Mouse (Mus musculus) pancreas, adult 10 weeks (tissue): Measurements from ENCODE around the gene Gm9508. TPM values are rescaled to one million over a fixed set of nuclear protein-coding genes. Genes with fewer than 3 reads are reported as not detected.

Experiments
- polyA plus RNA-seq: library from polyadenylated mRNA; stranded (reverse); fragments of 350-450 nt; fragmentation: Illumina TruSeq; extraction: RNeasy Lipid Tissue Mini Kit (QIAGEN cat#74804); gene quantifications from one replicate; pipeline ENCODE4 v1.2.3, GENCODE M21; 2015; ENCODE audit warnings: low read depth, low replicate concordance; ENCODE audit not compliant: insufficient read depth

Gene Gm9508
- not detected for polyA plus RNA-seq

GRCm38 (mm10) chr10:77697133-77697532, at the start of gene Gm9508:
Gene Gm9508, minus strand, starts transcription at chr10:77697233.

GRCm38 (mm10) chr10:77741924-77742688, 45.1 kb upstream of the Gm9508 start, which contains the start of gene Gm18596:
Gene Gm18596, minus strand, starts transcription at chr10:77742638.

GRCm38 (mm10) chr10:77726186-77726585, 29.2 kb upstream of the Gm9508 start, which contains the start of gene Gm10100:
Gene Gm10100, plus strand, starts transcription at chr10:77726486.

GRCm38 (mm10) chr10:77720299-77720698, 23.3 kb upstream of the Gm9508 start, which contains the start of gene Krtap12-1:
Gene Krtap12-1, plus strand, starts transcription at chr10:77720599.

GRCm38 (mm10) chr10:77715507-77715906, 18.5 kb upstream of the Gm9508 start, which contains the start of gene Gm10142:
Gene Gm10142, plus strand, starts transcription at chr10:77715807.

GRCm38 (mm10) chr10:77711157-77711556, 14.1 kb upstream of the Gm9508 start, which contains the start of gene Gm10024:
Gene Gm10024, plus strand, starts transcription at chr10:77711457.

GRCm38 (mm10) chr10:77706326-77706725, 9.3 kb upstream of the Gm9508 start, which contains the start of gene Gm10272:
Gene Gm10272, plus strand, starts transcription at chr10:77706626.

GRCm38 (mm10) chr10:77690356-77690807, 6.7 kb downstream of the Gm9508 start, which contains the start of gene Gm19402:
Gene Gm19402, minus strand, starts transcription at chr10:77690757.

GRCm38 (mm10) chr10:77685895-77686664, 11.0 kb downstream of the Gm9508 start, which contains the start of gene Tspear:
Gene Tspear, plus strand, starts transcription at chr10:77686569.

Other genes with a start within 250 kb of the Gm9508 start
- gene Fam207a, start 181.4 kb downstream of the Gm9508 start, polyA plus RNA-seq, result 5.0 TPM
- 2.8 TPM for gene Itgb2, start 167.0 kb downstream of the Gm9508 start, polyA plus RNA-seq
- 43.2 TPM for gene Pttg1ip, start 115.5 kb downstream of the Gm9508 start, polyA plus RNA-seq
- gene Sumo3, start 91.1 kb downstream of the Gm9508 start, polyA plus RNA-seq, result 25.0 TPM
- gene Gm49325, start 91.0 kb downstream of the Gm9508 start, polyA plus RNA-seq, result not detected
- 14.4 TPM for gene Ube2g2, start 75.0 kb downstream of the Gm9508 start, polyA plus RNA-seq
- gene Tspear, start 10.7 kb downstream of the Gm9508 start, polyA plus RNA-seq, result not detected
- gene Gm19402, start 6.5 kb downstream of the Gm9508 start, polyA plus RNA-seq, result not detected
- not detected for gene Gm10272, start 9.4 kb upstream of the Gm9508 start, polyA plus RNA-seq
- gene Gm10024, start 14.2 kb upstream of the Gm9508 start, polyA plus RNA-seq, result not detected
- not detected for gene Gm10142, start 18.6 kb upstream of the Gm9508 start, polyA plus RNA-seq
- not detected for gene Krtap12-1, start 23.4 kb upstream of the Gm9508 start, polyA plus RNA-seq
- not detected for gene Gm10100, start 29.3 kb upstream of the Gm9508 start, polyA plus RNA-seq
- gene Gm18596, start 45.4 kb upstream of the Gm9508 start, polyA plus RNA-seq, result not detected
- gene Gm9736, start 54.1 kb upstream of the Gm9508 start, polyA plus RNA-seq, result not detected
- not detected for gene Gm3233, start 62.4 kb upstream of the Gm9508 start, polyA plus RNA-seq
- gene Gm3238, start 74.1 kb upstream of the Gm9508 start, polyA plus RNA-seq, result not detected
- not detected for gene Gm7138, start 79.7 kb upstream of the Gm9508 start, polyA plus RNA-seq
- gene Gm3250, start 85.3 kb upstream of the Gm9508 start, polyA plus RNA-seq, result not detected
- gene Gm7137, start 91.0 kb upstream of the Gm9508 start, polyA plus RNA-seq, result not detected
- gene Gm9639, start 97.8 kb upstream of the Gm9508 start, polyA plus RNA-seq, result not detected
- gene Gm19668, start 101.9 kb upstream of the Gm9508 start, polyA plus RNA-seq, result not detected
- gene Gm9507, start 114.6 kb upstream of the Gm9508 start, polyA plus RNA-seq, result not detected
- gene Gm2696, start 117.4 kb upstream of the Gm9508 start, polyA plus RNA-seq, result not detected
- not detected for gene Krtap10-4, start 129.9 kb upstream of the Gm9508 start, polyA plus RNA-seq
- gene Krtap10-10, start 138.7 kb upstream of the Gm9508 start, polyA plus RNA-seq, result not detected
- gene Gm36176, start 149.6 kb upstream of the Gm9508 start, polyA plus RNA-seq, result not detected
- not detected for gene Gm10318, start 155.6 kb upstream of the Gm9508 start, polyA plus RNA-seq
- not detected for gene Gm3285, start 164.7 kb upstream of the Gm9508 start, polyA plus RNA-seq
- gene Lrrc3, start 205.3 kb upstream of the Gm9508 start, polyA plus RNA-seq, result 0.48 TPM